Mouse (Mus musculus) erythroblast, embryonic 14.5 days (primary cell): ENCODE measurements around the gene Foxc1.

ENCODE experiments used
- GATA1 ChIP-seq: IDR thresholded peaks from 2 replicates; pipeline ENCODE4 v1.6.1; 2012; ENCODE audit warnings: low read length, inconsistent platforms, mixed read lengths
- TAL1 ChIP-seq: IDR thresholded peaks from 3 replicates; pipeline ENCODE4 v1.6.1; 2012; ENCODE audit warnings: low read length, inconsistent platforms, mixed read lengths

DNA sequence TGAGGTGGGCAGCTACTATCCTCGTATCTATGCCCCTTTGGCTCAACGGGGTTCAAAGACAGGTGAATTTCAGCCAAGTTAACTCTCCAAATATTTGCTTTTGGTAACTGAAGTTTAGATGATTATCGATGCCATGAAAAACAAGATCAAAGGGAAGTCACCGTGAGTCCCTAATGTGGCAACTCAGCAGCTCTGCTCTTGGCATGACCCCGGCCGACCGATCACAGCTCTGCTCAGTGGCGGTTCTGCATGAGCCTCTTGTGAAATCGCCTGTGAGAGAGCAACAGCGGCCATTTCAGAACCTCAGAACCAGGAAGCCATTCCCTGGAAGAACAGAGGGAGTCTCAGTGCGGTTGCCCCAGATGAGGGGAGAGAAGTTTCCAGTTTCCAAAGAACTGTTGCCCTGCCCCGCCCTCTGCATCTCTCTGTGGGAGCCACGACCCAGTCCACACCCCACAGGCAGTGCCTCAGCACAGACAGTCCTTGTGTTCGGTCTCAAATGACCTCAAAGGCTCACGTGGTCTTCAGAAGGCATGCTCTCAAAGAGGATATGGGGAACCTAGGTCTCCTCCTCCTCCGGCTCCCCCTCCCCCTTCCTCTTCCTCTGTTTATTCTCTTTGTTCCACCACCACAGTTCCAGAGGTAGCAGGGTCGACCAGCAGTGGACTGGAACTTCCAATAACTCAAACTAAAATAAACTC, 27.0 kb upstream of the Foxc1 start:
- TF ChIP-seq GATA1 (no peak), TAL1 (no peak)
